Mouse (Mus musculus) layer of hippocampus, postnatal 36 days (tissue): ENCODE data around the gene Hsp90b1. TPM values are rescaled to one million over a fixed set of nuclear protein-coding genes. Genes with fewer than 3 reads are reported as not detected.
"Not testable (repeated sequence)": the region's sequence is repeated elsewhere in the genome, so short reads cannot be mapped to it uniquely, and the experiment has no call there.

Experiments
- DNase-seq, 2 experiments: peaks; one replicate each; pipeline ENCODE4 v3.0.0; 2022
- total RNA-seq, 2 experiments: library from RNA; stranded (reverse); gene quantifications; 2 replicates each; pipeline ENCODE4 v1.2.3; 2021

Gene Hsp90b1
- 100 to 1,000 TPM; 391 to 418 TPM for total RNA-seq

DNA sequence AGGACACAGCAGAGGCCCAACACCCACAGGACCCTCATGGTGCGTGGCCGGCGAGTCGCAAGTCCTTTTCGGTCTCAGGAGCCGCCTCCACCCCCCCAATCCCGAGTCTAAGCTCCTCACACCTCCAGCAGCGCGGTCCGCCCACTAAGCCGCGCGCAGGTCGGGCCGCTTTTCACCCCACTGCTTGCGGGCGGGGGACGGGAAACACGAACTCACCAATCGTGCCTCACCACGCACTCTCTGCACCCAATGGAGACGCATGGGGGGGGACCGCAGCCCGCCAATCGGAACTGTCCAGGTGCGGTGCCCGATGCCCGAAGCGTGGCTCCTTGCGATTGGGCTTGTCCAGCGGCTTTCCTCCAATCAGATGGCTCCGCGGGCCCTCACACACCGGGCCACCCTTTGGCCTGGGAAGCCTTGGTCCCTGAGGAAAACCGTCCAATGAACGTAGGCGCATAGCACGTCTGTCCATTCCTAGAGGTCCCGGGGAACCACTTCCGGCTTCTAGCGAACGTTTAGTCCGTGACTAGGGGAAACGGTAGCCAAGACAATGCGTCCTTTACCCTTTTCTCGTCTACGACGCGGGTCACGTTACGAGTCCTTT lies at the start of gene Hsp90b1, which contains the start of gene Ttc41:
TSS of gene Hsp90b1 (minus strand) at position 192 of the 604 bp plus-strand sequence.
TSS of gene Ttc41 (plus strand) at position 494 of the 604 bp plus-strand sequence.
- DNase-seq: peak; percentile 99 to 100

DNA sequence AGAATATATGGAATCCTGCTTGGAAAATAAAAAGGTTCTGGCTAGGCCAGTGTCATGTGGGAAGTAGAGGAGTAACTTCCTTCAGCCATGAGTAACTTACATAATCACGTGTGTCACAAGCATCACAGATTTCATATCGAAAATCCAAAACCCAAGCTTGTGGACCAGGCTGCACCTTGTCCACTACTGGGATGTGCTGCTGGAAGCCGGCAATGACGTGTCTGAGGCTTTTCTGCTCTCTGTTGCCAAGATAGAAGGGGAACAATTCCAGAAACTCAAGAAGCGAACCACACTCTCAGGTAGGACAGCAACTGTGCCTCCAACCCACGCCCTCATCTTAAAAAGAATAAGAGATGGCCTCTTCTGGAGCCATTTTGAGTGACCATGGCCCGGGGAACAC lies 39.0 kb upstream of the Hsp90b1 start:
- DNase-seq: no peak

DNA sequence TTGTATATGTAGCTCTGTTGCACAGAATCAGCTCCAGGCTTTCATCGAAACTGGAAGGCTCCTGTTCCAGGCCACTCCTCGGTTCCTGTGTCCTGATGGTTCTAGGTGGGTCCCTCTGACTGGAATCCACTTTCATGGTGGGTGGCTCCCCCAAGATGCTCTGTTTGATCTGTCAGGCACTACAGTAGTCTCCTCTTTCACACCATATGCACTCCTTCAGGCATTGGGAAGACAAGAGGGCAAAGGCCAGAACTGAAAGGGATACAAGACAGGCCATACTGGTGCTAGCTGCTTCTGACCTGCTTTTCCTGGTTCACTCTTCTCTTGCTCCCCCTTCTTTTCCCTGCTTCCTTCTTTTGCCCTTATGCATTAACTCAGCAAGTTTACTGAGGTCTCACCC lies 37.6 kb upstream of the Hsp90b1 start:
- no peak for DNase-seq

DNA sequence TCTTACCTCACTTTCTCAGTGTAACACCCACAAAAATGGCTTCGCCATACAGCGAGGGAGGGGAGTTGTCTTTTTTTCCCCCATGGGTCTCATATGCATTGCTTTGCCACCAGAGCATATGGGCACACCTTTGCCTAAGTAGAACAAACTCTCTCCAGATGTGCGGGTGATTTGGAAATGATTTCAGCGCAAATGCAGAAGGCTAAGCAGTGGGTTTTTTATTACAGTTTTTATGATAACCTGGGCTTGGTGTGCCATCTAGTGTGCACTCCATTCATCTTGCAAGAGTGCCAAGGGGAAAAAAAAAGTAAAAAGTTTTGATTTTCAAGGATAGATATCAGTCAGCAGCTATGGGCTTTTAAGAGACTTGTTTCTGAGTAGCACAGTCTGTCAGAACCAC lies 29.7 kb upstream of the Hsp90b1 start:
- DNase-seq: no peak

DNA sequence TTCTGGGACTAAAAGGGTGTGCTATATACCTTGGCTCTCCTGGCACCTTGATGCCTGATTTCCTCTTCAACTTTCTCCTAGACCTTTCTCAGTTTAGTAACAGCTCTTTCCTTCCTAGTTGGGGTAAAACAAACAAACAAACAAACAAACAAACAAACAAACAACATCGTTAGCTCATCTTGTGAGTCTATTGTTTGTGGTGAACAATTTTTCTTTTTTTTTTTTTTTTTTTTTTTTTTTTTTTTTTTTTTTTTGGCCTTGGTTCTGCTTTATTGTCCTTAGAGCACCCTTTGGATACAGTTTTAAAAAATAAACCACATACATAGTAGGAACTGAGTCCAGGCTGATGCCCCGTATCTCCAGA lies 26.2 kb upstream of the Hsp90b1 start:
- no peak for DNase-seq

DNA sequence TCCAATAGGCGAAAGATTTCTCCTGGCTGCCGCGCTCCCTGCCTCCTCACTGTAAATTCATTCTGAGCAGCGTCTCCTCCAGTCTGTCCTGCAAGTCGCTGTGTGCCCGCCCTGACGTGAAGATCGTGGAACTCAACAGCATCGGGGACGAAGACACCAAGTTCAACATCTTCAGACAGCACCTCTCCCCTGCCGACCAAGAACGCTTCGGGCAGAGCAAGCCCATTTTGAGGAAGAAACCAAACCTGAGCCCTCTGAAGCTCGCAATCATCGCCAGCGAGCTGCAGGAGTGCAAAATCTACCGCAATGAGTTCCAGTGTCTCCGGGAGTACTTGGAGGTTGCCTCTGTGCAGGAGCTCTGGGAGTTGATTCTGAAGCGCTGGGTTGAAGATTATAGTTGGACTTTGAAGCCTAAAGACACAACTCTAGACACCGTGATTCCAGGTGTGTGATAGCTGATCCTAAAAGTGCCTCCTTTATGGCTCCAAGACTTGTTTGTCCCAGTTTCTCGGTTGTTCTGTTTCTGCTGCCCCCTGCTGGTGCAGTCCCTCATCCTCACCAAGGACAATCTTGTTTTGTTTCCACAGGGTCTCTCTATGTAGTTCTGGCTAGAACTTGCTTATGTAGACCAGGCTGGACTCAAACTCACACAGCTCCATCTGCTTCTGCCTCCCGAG lies 25.7 kb upstream of the Hsp90b1 start:
- peak; percentile 80 to 82 for DNase-seq

DNA sequence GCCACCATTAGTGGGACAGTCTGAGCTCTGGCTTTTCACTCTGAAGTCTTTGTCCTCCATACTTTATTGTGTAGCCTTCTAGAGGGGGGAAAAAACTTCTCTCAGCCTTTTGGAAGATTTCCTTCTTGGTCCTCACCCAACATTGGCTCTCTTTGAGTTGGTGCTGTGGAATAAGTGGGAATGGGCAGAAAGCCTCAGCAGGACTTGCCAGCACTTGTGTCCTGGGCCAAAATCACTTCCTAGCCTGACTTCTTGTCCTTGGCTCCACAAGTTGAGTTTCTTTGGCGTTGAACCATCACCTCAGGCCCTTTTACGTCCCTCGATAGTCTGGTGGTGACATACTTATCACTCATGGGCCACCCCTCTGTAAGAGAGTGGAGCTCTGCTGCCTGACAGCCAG lies 22.9 kb upstream of the Hsp90b1 start:
- peak in 1 of 2 experiments; percentile 6 for DNase-seq

DNA sequence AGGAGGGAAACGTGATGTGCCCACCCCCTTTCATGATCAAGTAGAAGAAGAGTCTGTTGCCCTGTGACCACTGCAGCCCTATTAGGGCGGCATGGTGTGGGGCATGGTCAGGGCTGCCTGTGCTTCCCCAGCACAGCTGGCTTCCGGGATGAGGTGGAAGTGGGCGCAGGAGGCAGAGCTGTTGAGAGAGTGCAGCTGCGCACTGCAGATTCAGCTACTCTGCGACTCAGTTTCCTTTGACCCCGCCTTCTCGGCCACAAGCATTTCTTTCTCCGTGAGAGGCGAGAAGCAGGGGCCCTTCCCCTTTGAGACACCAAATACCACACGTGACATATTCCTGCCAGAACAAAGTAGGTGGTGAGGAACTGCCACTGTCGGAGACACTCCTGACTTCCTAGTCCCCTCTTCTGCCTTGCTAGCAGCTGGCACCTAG lies 22.3 kb upstream of the Hsp90b1 start:
- DNase-seq: peak; percentile 12 to 16

DNA sequence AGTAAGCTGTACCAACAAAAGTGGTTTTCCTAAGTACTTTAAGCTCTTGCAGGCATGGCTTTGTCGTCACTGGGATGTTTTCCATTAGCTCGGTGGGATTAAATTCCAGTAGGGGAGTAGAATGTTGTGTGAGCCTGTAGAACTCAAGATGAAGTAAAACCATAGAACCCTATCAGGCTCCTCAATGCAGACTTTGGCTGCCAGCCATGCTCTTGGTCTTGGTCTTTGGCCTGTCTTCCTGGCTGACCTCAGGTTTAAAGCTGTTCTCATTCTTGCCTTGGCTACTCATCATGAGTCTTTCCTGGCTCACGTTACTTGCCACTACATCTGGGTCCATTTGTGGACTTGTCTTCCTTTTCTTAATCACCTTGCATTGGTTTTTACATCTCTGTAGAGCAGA lies 6.8 kb upstream of the Hsp90b1 start:
- DNase-seq: no peak

DNA sequence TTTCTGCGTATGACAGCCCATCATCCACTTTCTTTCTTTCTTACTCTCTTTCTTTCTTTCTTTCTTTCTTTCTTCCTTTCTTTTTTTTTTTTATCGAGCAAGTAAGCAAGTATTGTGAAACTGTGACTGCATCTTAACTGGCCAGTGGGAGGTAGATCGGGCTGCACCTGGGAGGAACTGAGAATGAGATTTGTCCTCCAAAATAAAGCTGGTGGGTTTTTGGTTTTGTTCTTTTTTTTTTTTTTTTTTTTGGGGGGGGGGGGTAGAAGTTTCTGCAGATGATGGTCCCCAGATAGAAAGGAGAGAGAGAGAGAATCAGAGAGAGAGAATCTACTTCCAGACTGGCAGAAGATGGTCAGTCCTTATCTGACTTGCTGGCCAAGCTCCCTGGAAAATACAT lies 1.8 kb upstream of the Hsp90b1 start:
- no peak for DNase-seq

DNA sequence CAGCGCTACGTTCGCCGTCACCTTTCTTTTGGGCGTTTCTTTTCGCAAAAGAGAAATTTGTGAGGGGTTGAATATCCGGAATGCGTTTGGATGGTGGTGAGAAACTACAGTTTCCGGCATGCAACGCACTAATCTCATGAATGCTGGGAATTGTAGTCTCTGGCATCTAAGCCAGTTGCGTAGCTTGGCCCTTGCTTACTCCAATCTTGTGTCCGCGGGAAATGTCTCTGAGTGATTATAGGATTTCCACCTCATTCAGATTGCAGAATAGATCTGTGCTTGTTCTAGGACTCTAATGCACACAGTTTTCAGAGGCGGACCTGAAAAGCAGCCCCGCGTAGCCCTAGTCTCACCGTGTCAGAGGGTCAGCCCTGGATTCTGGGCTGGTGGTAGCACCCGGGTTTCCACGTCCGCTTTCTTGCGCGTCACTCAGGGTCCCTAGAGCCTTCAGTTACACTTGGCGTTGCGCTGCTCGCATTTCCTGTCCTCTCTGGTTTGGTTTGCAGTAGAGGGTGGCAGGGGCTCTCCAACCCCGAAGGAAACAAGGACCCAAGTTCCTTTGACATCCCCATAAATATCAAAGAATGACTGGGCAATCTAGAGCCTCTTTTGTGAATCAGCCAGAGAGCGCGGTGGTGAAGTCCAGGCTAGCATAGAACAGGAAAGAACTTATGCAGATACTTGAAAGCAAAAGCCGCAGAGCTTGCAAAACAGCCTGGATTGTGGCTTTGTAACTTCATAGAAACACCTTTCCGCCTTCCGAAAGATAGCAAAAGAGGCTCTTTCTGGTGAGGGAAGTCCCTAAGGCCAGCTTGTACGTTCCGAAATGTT lies 828 bp upstream of the Hsp90b1 start:
- no peak for DNase-seq

DNA sequence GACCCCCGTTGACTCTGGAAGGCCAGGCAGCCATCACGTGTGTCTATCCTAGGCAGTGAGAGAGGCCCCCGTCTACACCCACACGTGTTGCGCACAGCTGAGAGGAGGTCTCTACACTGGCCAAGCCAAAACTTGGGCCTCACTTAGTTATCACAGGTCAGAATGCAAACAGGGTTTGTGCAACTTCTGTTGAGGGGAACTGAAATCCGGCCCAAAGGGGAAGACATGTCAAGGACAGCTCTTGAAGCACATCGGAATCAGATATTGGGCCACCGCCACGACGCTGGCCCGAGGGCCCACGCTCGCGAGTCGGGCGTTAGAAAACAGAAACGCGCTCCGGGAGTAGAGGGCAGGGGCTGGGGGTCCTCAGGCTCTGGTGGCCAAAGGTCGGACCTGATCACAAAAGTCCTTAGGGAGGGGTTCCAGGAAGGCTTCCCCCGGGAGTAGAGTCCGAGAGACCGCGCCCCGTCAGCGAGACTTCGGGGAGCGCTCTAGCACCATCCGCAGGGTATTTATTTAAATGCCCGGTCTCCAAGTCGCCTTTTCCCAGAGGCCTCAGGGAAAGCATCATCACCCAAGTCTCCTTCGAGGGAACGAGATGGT lies 619 bp downstream of the Hsp90b1 start:
- no peak for DNase-seq

DNA sequence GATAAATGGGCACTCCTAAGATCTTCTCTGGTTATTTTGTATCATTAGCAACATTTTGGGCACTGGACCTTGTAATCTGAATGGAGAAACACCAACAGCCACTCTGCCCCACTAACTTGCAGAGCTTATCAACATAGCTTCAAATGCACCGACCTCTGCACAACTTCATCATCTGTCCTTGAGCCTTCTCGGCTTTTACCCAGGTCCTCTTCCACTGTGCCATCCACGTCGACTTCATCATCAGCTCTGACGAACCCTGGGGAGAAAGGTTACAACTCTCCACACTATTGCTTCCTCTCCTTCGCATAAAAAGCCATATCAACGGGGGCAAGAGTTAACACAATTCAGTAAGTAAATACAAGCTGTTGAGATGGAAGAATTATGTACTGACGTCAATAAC lies 1.2 kb downstream of the Hsp90b1 start:
- DNase-seq: no peak

DNA sequence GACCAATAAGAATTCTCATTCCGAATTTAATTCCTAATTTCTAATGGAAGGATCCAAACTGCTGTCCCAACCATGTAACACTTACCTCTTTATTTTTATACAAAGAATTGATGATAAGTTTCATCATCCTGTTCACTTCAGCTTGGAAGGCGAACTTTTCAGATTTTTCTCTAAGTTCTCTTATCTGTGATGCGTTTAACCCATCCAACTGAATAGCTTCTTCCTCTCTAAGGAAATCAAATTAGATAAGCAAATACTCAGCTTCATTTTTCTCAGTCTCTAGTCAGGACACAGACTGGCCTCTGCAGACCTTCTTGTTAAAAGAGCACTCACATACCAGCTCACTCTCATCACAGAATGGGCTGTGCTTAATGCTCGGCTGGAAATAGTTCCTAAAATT lies 1.9 kb downstream of the Hsp90b1 start:
- no peak for DNase-seq

DNA sequence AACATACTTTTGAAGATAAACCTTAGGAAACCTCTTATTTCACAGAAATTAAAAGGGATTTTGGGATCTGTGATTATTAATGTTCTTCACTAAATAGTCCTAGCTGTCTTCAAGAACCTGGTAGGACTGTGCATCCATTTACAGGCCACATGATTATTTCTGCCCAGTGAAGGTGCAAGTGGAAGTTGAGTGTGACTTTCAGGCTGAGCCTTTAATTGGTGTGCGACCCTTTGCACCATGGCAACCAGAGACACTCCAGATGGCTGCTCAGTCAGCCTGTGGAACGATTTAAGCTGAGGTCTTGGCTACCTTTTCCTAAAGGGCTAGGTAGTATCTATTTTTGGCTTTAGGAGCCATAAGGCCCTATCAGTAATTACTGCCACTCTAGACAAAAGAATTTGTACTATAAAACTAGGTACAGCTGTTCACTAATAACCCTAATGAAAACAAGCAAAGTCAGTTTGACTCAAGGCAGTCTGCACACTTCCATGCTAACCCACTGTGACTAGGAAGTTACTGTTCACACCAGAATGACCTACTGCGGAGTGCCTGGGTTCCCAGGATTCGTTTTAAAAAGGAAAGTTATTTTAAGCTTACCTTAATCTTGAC lies 2.9 kb downstream of the Hsp90b1 start:
- DNase-seq: no peak

DNA sequence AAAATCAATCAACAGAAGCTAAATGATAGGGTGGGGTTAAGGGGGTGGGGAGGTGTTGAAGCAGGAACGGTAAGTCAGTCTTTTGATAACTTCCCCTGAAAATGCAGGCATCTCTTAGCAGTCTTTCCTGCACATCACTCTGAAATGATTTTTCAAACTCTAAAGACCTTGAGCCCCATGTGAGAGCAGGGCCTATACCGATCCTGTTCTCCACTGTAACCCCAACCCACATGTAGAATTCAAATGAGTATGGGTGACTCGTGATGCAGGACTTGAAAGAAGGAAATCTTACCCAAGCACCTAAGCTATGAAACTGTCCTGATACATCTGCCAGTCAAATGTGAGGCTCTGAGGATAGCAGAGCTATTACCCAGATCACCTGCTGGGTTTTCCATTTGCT lies 4.3 kb downstream of the Hsp90b1 start:
- DNase-seq: no peak

DNA sequence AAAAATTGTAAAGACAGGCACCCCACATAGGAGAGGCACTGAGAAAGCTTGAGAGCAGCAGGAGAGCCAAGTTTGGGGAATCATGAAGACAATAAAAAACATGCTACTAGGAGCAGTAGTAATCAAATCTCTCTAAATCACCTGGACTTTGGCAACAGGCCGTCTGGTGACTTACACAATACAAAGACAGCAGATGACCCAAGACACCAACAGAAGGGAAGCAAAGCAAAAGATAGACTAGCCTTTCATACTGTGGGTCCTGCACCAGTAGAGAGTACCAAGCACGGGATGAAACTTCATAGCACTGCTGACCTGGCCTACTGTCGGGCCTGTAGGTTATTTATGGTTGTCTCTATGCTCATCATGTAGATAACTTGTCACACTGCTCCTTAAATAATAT lies 5.1 kb downstream of the Hsp90b1 start:
- no peak for DNase-seq

DNA sequence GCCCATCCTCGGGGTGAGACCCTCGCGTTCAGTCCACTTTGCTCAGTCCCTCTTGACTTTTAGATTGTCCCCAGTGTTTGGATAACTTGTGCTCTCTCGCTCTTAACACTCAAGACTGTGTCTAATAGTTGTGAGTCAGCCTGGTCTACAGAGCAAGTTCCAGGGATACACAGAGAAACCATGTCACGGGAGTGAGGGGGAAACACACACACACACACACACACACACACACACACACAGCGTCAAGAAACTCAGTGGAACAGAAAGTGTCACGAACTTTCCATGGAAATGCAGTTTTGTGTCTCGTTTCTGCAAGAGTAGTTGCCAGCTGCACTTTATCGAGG lies 19.3 kb downstream of the Hsp90b1 start:
- DNase-seq: not testable (repeated sequence)

DNA sequence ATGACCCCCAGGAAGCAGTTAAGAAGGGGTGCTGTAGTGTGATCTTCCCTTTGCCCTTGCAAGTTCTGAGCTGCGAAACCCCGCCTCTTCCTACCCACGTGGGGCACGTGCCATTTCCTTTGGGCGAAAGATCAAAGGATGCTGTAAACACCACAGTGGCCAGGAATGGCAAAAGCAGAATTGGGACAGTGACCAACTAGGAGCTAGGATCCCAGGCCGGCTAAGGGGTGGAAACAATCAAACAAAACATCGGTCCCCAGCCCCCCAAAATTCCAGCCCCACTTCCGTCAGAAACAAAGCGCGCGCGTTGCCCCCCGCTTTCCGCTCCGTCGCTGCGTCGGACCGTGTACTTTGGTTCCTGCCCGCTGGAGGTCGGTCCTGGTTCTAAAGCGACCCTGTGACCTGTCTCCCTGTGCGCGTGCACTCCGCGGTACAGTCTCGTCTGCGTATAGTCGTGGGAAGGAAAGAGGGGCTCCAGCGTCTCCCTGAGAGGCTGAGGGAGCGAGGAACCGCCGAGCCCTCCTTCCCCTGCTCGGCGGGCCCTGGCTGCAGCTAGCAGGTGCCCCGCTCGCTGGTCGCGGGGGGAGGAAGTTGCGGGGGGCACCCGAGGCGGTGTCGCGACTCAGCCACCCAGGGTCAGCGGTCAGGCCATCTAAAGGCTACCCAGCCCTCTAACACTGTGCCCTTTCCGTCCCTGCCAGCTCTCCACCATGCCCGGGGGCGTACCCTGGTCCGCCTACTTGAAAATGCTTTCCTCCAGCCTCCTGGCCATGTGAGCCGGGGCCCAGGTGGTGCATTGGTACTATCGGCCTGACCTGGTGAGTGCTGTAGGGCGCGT lies 19.9 kb downstream of the Hsp90b1 start:
- peak; percentile 79 for DNase-seq

DNA sequence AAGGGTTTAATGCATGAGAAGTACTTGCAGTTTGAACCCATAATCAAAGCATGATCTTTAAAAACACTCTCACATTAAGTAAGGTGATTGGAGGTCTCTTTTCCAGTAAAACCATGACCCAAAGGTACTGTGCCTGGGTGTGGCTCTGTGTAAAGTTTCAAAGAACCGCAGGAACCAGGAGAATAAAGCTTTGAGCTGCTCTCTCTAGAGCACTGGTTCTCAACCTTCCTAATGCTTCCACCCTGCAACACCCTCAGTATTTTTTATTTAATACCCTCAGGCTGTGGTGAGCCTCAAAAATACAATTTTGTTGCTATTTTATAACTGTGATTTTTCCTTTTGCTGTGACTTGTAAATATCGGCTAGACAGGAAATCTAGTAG lies 20.5 kb downstream of the Hsp90b1 start:
- not testable (repeated sequence) for DNase-seq

DNA sequence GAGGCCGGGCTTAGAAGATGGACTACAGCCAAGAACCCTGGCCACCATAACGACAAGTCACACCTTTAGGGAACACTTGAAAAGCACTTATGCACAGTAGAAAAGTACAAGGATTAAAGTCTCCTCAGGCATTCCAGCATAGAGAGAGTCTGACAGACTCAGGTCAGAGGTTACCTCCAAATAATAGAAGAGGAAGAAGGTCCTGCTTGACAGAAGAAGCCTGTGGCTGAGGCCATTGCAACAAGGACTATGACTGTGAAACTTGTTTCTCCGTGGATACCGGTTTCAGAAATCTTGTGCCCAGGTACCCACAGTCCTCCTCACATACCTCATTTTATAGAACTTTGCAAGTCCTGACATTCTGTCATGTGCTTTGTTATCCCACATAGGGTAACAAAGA lies 34.8 kb downstream of the Hsp90b1 start:
- DNase-seq: not testable (repeated sequence)
